Mouse (Mus musculus) heart, embryonic 14.5 days (tissue): Measurements from ENCODE around the gene Slc31a1. TPM values are rescaled to one million over a fixed set of nuclear protein-coding genes. Genes with fewer than 3 reads are reported as not detected.

ENCODE experiments used
- ATAC-seq: fragments of 200-750 bp; cut with Nextera tagmentation; 2 replicates; pipeline ENCODE4 v1.8.0; 2017; ENCODE audit warnings: low read depth, moderate TSS enrichment; ENCODE audit not compliant: insufficient number of reproducible peaks, insufficient read depth, low FRiP score
- H3K27ac ChIP-seq, 2 experiments: fragments of 200-500 bp in 1 of 2; fragments of 300-500 bp in 1 of 2; sonication (generic) in 1 of 2; replicated peaks in 1 of 2; 2 replicates each; pipeline ENCODE4 v1.5.1; 2012 to 2014; ENCODE audit warnings: low read depth in 2 of 2, low read length in 2 of 2, control low read depth in 1 of 2, mild to moderate bottlenecking in 1 of 2, mixed read lengths in 1 of 2; ENCODE audit not compliant: control insufficient read depth in 1 of 2, insufficient read depth in 1 of 2
- H3K27me3 ChIP-seq: fragments of 300-500 bp; sonication (generic); 2 replicates; pipeline ENCODE4 v1.6.1; 2014; ENCODE audit warnings: mild to moderate bottlenecking, low read length, control low read depth; ENCODE audit not compliant: control insufficient read depth, insufficient read depth
- H3K36me3 ChIP-seq: fragments of 300-500 bp; sonication (generic); 2 replicates; pipeline ENCODE4 v1.6.1; 2014; ENCODE audit warnings: mild to moderate bottlenecking, control low read depth, low read length, mixed read lengths; ENCODE audit not compliant: control insufficient read depth, insufficient read depth
- H3K4me1 ChIP-seq, 2 experiments: fragments of 200-500 bp in 1 of 2; fragments of 300-500 bp in 1 of 2; sonication (generic) in 1 of 2; 2 replicates each; pipeline ENCODE4 v1.6.1; 2012 to 2014; ENCODE audit warnings: low read length in 2 of 2, control low read depth in 1 of 2, mixed read lengths in 1 of 2; ENCODE audit not compliant: control insufficient read depth in 2 of 2, insufficient read depth in 2 of 2
- H3K4me2 ChIP-seq: fragments of 300-500 bp; sonication (generic); 2 replicates; pipeline ENCODE4 v1.6.1; 2014; ENCODE audit warnings: mild to moderate bottlenecking, low read length
- H3K4me3 ChIP-seq, 2 experiments: fragments of 200-500 bp in 1 of 2; fragments of 300-500 bp in 1 of 2; sonication (generic) in 1 of 2; 2 replicates each; pipeline ENCODE4 v1.5.1; 2012 to 2014; ENCODE audit warnings: low read length in 2 of 2, mild to moderate bottlenecking in 2 of 2, control low read depth in 1 of 2, low read depth in 1 of 2, moderate library complexity in 1 of 2; ENCODE audit not compliant: control insufficient read depth in 1 of 2, insufficient read depth in 1 of 2
- H3K9ac ChIP-seq: fragments of 300-500 bp; sonication (generic); 2 replicates; pipeline ENCODE4 v1.6.1; 2014; ENCODE audit warnings: mild to moderate bottlenecking, low read length
- H3K9me3 ChIP-seq: fragments of 300-500 bp; sonication (generic); 2 replicates; pipeline ENCODE4 v1.6.1; 2016; ENCODE audit warnings: low read length, control low read depth; ENCODE audit not compliant: control insufficient read depth
- WGBS: fragments of 180-500 bp; shearing (Covaris S2); extraction: QIAGEN DNeasy Blood & Tissue Kit; methylation state at CpG from one replicate; pipeline ENCODE4 v1.1.7; 2014; 5-methylcytosine and 5-hydroxymethylcytosine counted together
- polyA plus RNA-seq: library from polyadenylated mRNA; unstranded; fragments of >200 nt; fragmentation: Nextera tagmentation; extraction: Ambion mirVana; gene quantifications from 2 replicates; pipeline ENCODE4 v1.2.1, GENCODE M21; 2014

The Slc31a1 gene
- polyA plus RNA-seq, 1 experiment from 2014 or later = 38.1 TPM

GRCm38 (mm10) chr4:62348329-62348705 lies 12.2 kb upstream of the Slc31a1 start:
- peaks cover 44% of the 10 kb centered on the region for H3K36me3 ChIP-seq
- peak overlapping the region; percentile 9; the same call in 1 of the 2 replicates for H3K4me2 ChIP-seq
- H3K27ac ChIP-seq = peak overlapping the region; percentile 60 to 83
- no peak for ATAC-seq
- WGBS = 42% methylated on average over 2 of the region's 2 CpGs
- H3K9me3 ChIP-seq = no peaks in the 10 kb centered on the region
- H3K4me1 ChIP-seq = peaks cover 0 to 3% of the 10 kb centered on the region in 2 experiments; a peak in 3 of 4 replicates
- no peak overlapping the region for H3K9ac ChIP-seq
- no peaks in the 10 kb centered on the region for H3K27me3 ChIP-seq
- no peak overlapping the region for H3K4me3 ChIP-seq

DNA sequence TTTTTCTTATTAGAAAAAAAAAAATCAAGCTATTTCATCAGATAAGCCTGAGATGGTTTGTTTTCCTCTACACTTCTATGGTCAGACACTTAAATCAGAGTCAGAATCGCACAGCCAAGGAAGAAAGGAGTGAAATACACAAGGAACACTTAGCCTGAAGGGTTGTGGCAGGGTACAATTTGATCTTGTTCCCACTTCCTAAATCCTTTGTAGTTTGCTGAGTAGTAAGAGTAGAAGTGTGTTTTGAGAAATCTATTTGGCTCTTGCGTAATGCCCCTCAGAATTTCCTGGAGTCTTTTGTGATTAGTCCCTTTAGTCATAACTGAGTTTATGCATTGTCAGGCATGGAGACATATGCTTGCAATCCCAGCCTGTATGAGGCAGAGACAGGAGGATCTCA lies 11.2 kb upstream of the Slc31a1 start:
- ATAC-seq = no peak
- H3K27ac ChIP-seq = no peak overlapping the region

GRCm38 (mm10) chr4:62357631-62358148 lies 2.8 kb upstream of the Slc31a1 start:
- H3K9me3 ChIP-seq = no peaks in the 10 kb centered on the region
- ATAC-seq = no peak
- H3K9ac ChIP-seq = no peak overlapping the region
- H3K4me1 ChIP-seq = peaks cover 0 to 15% of the 10 kb centered on the region in 2 experiments; a peak in 3 of 4 replicates
- 88% methylated on average over 1 of the region's 1 CpGs for WGBS
- H3K36me3 ChIP-seq = 0 out of 2 replicates have a peak, but pooled peaks cover 15% of the 10 kb centered on the region
- H3K4me3 ChIP-seq = no peak overlapping the region
- no peak overlapping the region for H3K27ac ChIP-seq
- H3K4me2 ChIP-seq = no peak overlapping the region
- no peaks in the 10 kb centered on the region for H3K27me3 ChIP-seq

More for the DNA sequence above, 11.2 kb upstream of the Slc31a1 start:
- no peak overlapping the region for H3K4me3 ChIP-seq
- no peak overlapping the region for H3K9ac ChIP-seq
- peaks cover 40% of the 10 kb centered on the region for H3K36me3 ChIP-seq
- WGBS = 98% methylated on average over 2 of the region's 2 CpGs
- no peaks in the 10 kb centered on the region for H3K27me3 ChIP-seq
- H3K4me1 ChIP-seq = peaks cover 0 to 3% of the 10 kb centered on the region in 2 experiments; a peak in 3 of 4 replicates
- H3K9me3 ChIP-seq = no peaks in the 10 kb centered on the region
- H3K4me2 ChIP-seq = no peak overlapping the region

GRCm38 (mm10) chr4:62359256-62359775 lies 1.2 kb upstream of the Slc31a1 start:
- H3K9me3 ChIP-seq = no peaks in the 10 kb centered on the region
- peak overlapping the region; percentile 79 to 88; a peak in 3 of 4 replicates for H3K4me3 ChIP-seq
- peak overlapping the region in 1 of 2 experiments; percentile 76; a peak in 1 of 4 replicates for H3K27ac ChIP-seq
- H3K4me2 ChIP-seq = peak overlapping the region; percentile 83
- H3K4me1 ChIP-seq = peaks cover 0 to 15% of the 10 kb centered on the region in 2 experiments; a peak in 3 of 4 replicates
- no peak for ATAC-seq
- 0 out of 2 replicates have a peak, but pooled peaks cover 12% of the 10 kb centered on the region for H3K36me3 ChIP-seq
- peak overlapping the region; percentile 86 for H3K9ac ChIP-seq
- 44% methylated on average over 7 of the region's 7 CpGs for WGBS
- no peaks in the 10 kb centered on the region for H3K27me3 ChIP-seq

DNA sequence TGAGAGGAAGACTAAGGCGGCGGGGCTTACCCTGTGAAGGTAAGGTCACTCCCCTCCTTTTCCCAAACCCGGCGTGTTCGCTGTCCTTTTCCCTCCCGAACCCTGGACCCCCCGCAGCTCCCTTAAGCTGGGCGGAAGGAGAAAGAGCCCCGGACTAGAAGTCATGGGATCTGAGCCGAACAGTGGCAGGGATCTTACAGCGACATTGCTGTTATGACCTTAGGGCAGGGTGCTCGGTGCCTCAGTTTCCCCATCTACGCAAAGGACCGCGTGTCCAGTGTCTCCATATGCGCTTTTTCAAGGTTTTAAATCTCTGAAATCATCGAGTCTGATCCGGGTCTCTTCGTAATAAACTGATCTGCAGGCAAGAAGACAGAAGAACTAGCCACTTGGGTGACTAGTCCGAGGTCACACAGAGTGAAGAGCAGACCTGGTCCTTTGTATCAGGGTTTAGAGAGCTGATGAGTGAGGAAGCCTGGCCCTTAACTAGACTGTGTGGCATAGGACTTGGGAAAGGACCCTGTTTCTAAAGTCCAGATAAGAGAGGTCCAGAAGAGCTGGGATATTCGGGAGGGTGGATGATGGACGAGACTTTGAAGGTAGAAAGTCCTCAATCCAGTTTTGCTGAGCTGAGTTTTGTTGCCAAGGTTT lies 403 bp downstream of the Slc31a1 start:
- Histone ChIP-seq H3K9me3 (no peaks in the 10 kb centered on the region), H3K9ac (peak overlapping the region; percentile 88), H3K4me3 (peak overlapping the region; percentile 79 to 85), H3K27ac (peak overlapping the region; percentile 81 to 82), H3K36me3 (0 out of 2 replicates have a peak, but pooled peaks cover 12% of the 10 kb centered on the region), H3K4me2 (peak overlapping the region; percentile 83), H3K27me3 (no peaks in the 10 kb centered on the region), H3K4me1 (peaks cover 0 to 15% of the 10 kb centered on the region in 2 experiments; a peak in 3 of 4 replicates)
- under 1% methylated on average over 22 of the region's 22 CpGs for WGBS
- ATAC-seq = peak; percentile 38

- peak overlapping the region in 1 of 2 experiments; percentile 82; a peak in 3 of 4 replicates for H3K27ac ChIP-seq
- H3K4me2 ChIP-seq = peak overlapping the region; percentile 83
- 0 out of 2 replicates have a peak, but pooled peaks cover 8% of the 10 kb centered on the region for H3K36me3 ChIP-seq
- ATAC-seq = no peak
- 22% methylated on average over 6 of the region's 6 CpGs for WGBS
- H3K9ac ChIP-seq = peak overlapping the region; percentile 88
- H3K27me3 ChIP-seq = no peaks in the 10 kb centered on the region
- peak overlapping the region; percentile 79 to 85; a peak in 3 of 4 replicates for H3K4me3 ChIP-seq
- peaks cover 0 to 15% of the 10 kb centered on the region in 2 experiments; a peak in 3 of 4 replicates for H3K4me1 ChIP-seq
- no peaks in the 10 kb centered on the region for H3K9me3 ChIP-seq
Measured at GRCm38 (mm10) chr4:62361571-62361970, 1.0 kb downstream of the Slc31a1 start.

GRCm38 (mm10) chr4:62361997-62362396 lies 1.5 kb downstream of the Slc31a1 start:
- no peaks in the 10 kb centered on the region for H3K27me3 ChIP-seq
- peaks cover 0 to 15% of the 10 kb centered on the region in 2 experiments; a peak in 3 of 4 replicates for H3K4me1 ChIP-seq
- ATAC-seq = no peak
- peak overlapping the region; percentile 83 for H3K4me2 ChIP-seq
- 0 out of 2 replicates have a peak, but pooled peaks cover 4% of the 10 kb centered on the region for H3K36me3 ChIP-seq
- peak overlapping the region in 1 of 2 experiments; percentile 79; a peak in 3 of 4 replicates for H3K4me3 ChIP-seq
- 72% methylated on average over 1 of the region's 1 CpGs for WGBS
- no peaks in the 10 kb centered on the region for H3K9me3 ChIP-seq
- H3K9ac ChIP-seq = peak overlapping the region; percentile 88
- H3K27ac ChIP-seq = peak overlapping the region in 1 of 2 experiments; percentile 82; a peak in 1 of 4 replicates
